Mouse (Mus musculus): ENCODE measurements around the gene Cars2. TPM values are rescaled to one million over a fixed set of nuclear protein-coding genes. Genes with fewer than 3 reads are reported as not detected.
"Not testable (repeated sequence)": the region's sequence is repeated elsewhere in the genome, so short reads cannot be mapped to it uniquely, and the experiment has no call there.

Gene Cars2
- polyA plus RNA-seq, 1 experiment from 2014 or later: 22.5 TPM

DNA sequence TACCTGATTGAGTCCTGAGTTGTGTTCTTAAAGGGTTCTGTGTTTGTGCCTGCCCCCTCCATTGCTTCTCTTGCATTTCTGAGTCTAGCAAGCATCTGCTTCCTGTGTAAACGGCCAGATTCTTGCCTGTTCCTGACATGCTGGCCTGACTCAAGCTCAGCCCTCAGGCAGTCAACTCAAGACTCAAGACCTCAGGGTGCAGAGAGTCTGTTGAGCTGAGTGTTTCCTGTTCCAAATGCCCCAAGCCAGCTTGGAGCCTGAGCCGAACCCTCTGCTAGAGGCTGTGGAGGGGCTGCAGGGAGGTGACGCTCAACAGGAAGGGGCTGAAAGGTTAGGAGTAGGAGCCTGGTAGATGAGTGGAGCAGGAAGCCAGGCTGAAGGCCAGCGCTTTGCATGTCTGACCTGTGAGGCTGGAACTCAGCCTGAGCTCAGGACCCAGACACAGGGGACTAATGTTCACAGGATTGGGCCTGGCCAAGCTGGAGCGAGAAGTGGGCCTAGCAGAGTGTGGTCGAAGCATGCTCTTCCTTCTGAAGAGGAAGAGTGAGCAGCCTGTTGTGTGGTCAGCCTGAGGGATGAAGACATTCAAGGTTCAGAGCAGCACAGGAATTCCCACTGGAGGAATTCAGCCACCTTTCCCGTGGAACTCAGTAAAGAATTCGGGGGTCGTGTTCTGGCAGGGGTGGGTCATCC, 24.5 kb upstream of the Cars2 start:
- no peaks in the 10 kb centered on the region for H3K9me3 ChIP-seq (ENCODE audit: control insufficient read depth, low read length)
- H3K9ac ChIP-seq (ENCODE audit: low read depth, low read length): no peak overlapping the region
- H3K4me2 ChIP-seq (ENCODE audit: low read depth, low read length): no peak overlapping the region
- ATAC-seq (ENCODE audit: low read depth): no peak
- H3K27ac ChIP-seq (replicated peaks; ENCODE audit: low read depth, low read length): no peak overlapping the region
- H3K4me1 ChIP-seq (ENCODE audit: control insufficient read depth, insufficient read depth, low read length): peaks cover 11% of the 10 kb centered on the region; the same call in 1 of the 2 replicates
- no peaks in the 10 kb centered on the region for H3K36me3 ChIP-seq (ENCODE audit: control insufficient read depth, insufficient read depth, low read length)
- H3K27me3 ChIP-seq (replicated peaks; ENCODE audit: control insufficient read depth, insufficient read depth, low read length): no peaks in the 10 kb centered on the region
- 47% methylated on average over 9 of the region's 9 CpGs for WGBS
- H3K4me3 ChIP-seq (ENCODE audit: low read depth, low read length): no peak overlapping the region
- DNase-seq (ENCODE audit: low spot score): peak; percentile 11

DNA sequence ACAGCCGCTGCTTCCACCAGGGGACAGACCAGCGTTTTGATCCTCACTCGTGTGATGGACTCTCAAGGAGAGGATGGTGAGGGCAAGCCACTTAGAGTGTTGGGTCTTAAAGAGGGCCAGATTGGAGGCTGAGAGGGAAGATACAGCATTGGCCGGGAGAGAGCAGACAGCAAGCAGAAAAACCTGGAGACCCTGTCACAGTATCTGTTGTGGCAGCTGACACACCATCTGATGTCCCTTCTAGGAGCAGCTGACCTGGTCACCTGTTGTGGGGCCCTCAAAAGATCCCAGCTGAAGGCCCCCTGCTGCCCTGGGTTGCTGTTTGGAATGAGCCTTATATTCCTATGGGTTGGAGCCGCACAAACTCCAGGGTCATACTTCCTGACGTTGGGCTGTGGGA, 21.8 kb upstream of the Cars2 start:
- Histone ChIP-seq H3K4me3 (ENCODE audit: low read depth, low read length) (no peak overlapping the region), H3K9ac (ENCODE audit: low read depth, low read length) (no peak overlapping the region), H3K36me3 (ENCODE audit: control insufficient read depth, insufficient read depth, low read length) (0 out of 2 replicates have a peak, but pooled peaks cover 5% of the 10 kb centered on the region), H3K27me3 (replicated peaks; ENCODE audit: control insufficient read depth, insufficient read depth, low read length) (no peaks in the 10 kb centered on the region), H3K4me1 (ENCODE audit: control insufficient read depth, insufficient read depth, low read length) (peaks cover 11% of the 10 kb centered on the region; the same call in 1 of the 2 replicates), H3K4me2 (ENCODE audit: low read depth, low read length) (no peak overlapping the region), H3K9me3 (ENCODE audit: control insufficient read depth, low read length) (no peaks in the 10 kb centered on the region), H3K27ac (replicated peaks; ENCODE audit: low read depth, low read length) (no peak overlapping the region)
- whole genome bisulfite sequencing: 75% methylated on average over 6 of the region's 6 CpGs
- DNase-seq (ENCODE audit: low spot score) (no peak), ATAC-seq (ENCODE audit: low read depth) (no peak)

DNA sequence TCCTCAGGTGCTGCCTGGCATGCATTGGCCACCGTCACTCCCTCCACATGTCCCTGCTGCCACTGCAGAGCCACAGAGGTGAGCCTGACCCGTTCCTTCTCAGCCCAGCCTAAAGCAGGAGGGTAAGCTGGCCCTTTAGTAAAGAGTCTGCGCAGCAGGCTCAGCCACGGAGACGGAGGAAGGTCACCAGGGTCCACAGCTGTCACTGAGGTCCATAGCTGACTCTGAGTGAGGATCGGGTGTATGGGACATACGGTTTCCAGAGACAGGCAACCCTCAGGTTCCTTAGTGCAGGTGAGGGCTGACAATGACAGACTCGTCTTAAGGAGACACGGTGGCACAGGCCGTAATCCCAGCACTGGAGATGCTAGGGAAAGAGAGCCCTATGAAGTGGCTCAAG, 21.4 kb upstream of the Cars2 start:
- 86% methylated on average over 10 of the region's 10 CpGs for whole genome bisulfite sequencing
- DNase-seq (ENCODE audit: low spot score): no peak

DNA sequence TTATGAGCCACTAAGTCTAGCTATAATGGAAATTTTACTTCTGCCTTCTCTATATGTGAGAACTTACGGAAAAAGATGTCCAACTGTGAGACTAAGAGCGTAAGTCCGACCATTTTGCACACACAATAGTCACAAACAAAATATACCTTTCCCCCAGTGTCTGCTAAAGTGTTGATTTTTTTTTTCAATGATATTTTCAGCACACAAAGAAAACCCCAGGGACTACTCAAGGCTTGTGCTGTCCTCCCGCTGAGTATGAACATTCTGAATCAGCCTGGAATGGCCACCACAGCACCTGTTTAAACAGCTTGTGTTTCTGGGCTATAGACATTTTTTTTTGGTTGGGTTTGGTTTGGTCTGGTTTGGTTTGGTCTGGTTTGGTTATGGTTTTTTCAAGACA, 20.2 kb upstream of the Cars2 start:
- Histone ChIP-seq H3K4me2 (ENCODE audit: low read depth, low read length) (no peak overlapping the region), H3K36me3 (ENCODE audit: control insufficient read depth, insufficient read depth, low read length) (peaks cover 17% of the 10 kb centered on the region; the same call in 1 of the 2 replicates), H3K9ac (ENCODE audit: low read depth, low read length) (no peak overlapping the region), H3K4me3 (ENCODE audit: low read depth, low read length) (no peak overlapping the region), H3K9me3 (ENCODE audit: control insufficient read depth, low read length) (no peaks in the 10 kb centered on the region), H3K27me3 (replicated peaks; ENCODE audit: control insufficient read depth, insufficient read depth, low read length) (no peaks in the 10 kb centered on the region), H3K27ac (replicated peaks; ENCODE audit: low read depth, low read length) (no peak overlapping the region), H3K4me1 (ENCODE audit: control insufficient read depth, insufficient read depth, low read length) (peaks cover 11% of the 10 kb centered on the region; the same call in 1 of the 2 replicates)
- WGBS: 90% methylated on average over 4 of the region's 4 CpGs
- ATAC-seq (ENCODE audit: low read depth) (no peak), DNase-seq (ENCODE audit: low spot score) (no peak)

More for the DNA sequence above, 21.4 kb upstream of the Cars2 start:
- no peak overlapping the region for H3K27ac ChIP-seq (replicated peaks; ENCODE audit: low read depth, low read length)
- no peak overlapping the region for H3K9ac ChIP-seq (ENCODE audit: low read depth, low read length)
- H3K27me3 ChIP-seq (replicated peaks; ENCODE audit: control insufficient read depth, insufficient read depth, low read length): no peaks in the 10 kb centered on the region
- H3K36me3 ChIP-seq (ENCODE audit: control insufficient read depth, insufficient read depth, low read length): peaks cover 7% of the 10 kb centered on the region; the same call in 1 of the 2 replicates
- H3K9me3 ChIP-seq (ENCODE audit: control insufficient read depth, low read length): no peaks in the 10 kb centered on the region
- H3K4me3 ChIP-seq (ENCODE audit: low read depth, low read length): no peak overlapping the region
- H3K4me2 ChIP-seq (ENCODE audit: low read depth, low read length): no peak overlapping the region
- peaks cover 11% of the 10 kb centered on the region; the same call in 1 of the 2 replicates for H3K4me1 ChIP-seq (ENCODE audit: control insufficient read depth, insufficient read depth, low read length)
- no peak for ATAC-seq (ENCODE audit: low read depth)

DNA sequence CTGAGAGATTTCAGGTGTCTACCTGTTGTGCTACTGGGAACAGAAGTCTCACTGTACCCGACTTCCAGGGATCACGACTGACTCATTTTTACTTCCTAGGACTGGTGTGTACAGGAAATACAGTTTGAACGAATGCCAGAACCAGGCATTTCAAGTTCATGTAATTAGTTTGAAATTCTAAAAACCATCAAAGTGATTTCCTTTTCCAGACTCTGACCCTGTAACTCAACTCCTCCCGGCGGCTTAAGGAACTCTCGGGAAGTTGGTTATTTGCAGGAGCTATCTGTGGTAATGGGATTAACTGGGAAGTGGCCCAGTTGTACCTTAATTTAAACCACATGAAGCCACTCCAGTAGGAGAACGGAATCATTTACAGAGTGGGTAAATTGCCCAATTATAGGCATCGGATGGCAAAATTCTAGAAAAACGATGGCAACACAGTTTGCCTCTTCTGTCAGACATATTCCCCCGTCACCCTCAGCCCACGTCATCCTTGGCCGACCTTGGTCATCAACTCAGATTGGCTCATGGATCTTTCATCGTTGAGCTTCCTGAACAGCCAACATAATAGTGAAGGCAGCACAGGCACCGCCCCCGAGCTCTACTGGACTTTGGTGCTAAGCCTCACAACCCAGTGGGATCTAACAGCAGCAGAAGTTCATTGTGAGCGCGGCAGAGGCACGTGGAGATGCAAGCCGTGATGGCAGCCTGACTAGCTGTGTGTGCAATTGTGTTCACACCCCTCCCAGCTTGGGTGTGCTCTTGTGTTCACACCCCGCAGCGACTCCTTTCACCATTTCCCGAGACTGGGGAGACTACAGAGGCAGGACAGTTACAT, 18.9 kb upstream of the Cars2 start:
- no peaks in the 10 kb centered on the region for H3K9me3 ChIP-seq (ENCODE audit: control insufficient read depth, low read length)
- no peak overlapping the region for H3K4me2 ChIP-seq (ENCODE audit: low read depth, low read length)
- no peak overlapping the region for H3K27ac ChIP-seq (replicated peaks; ENCODE audit: low read depth, low read length)
- peaks cover 30% of the 10 kb centered on the region for H3K36me3 ChIP-seq (ENCODE audit: control insufficient read depth, insufficient read depth, low read length)
- ATAC-seq (ENCODE audit: low read depth) (0 out of 2 replicates have a peak, but pooled peaks have one; percentile 30), DNase-seq (ENCODE audit: low spot score) (peak; percentile 55)
- no peak overlapping the region for H3K4me3 ChIP-seq (ENCODE audit: low read depth, low read length)
- 47% methylated on average over 22 of the region's 22 CpGs for WGBS
- H3K4me1 ChIP-seq (ENCODE audit: control insufficient read depth, insufficient read depth, low read length): 0 out of 2 replicates have a peak, but pooled peaks cover 2% of the 10 kb centered on the region
- H3K9ac ChIP-seq (ENCODE audit: low read depth, low read length): no peak overlapping the region
- H3K27me3 ChIP-seq (replicated peaks; ENCODE audit: control insufficient read depth, insufficient read depth, low read length): no peaks in the 10 kb centered on the region

DNA sequence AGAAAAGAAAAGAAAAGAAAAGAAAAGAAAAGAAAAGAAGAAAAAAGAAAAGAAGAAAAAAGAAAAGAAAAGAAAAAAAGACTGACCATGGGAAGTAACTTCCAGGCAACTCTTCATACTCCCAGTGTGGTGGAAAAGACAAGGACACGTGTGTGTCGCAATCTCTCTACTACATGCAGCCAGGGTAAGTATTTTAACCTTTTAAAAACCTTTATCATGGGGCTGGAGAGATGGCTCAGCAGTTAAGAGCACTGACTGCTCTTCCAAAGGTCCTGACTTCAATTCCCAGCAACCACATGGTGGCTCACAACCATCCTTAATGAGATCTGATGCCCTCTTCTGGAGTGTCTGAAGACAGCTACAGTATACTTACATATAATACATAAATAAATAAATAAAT, 17.6 kb upstream of the Cars2 start:
- H3K4me3 ChIP-seq (ENCODE audit: low read depth, low read length); DNase-seq (ENCODE audit: low spot score); ATAC-seq (ENCODE audit: low read depth); H3K27ac ChIP-seq (replicated peaks; ENCODE audit: low read depth, low read length); H3K27me3 ChIP-seq (replicated peaks; ENCODE audit: control insufficient read depth, insufficient read depth, low read length); H3K4me2 ChIP-seq (ENCODE audit: low read depth, low read length); H3K9me3 ChIP-seq (ENCODE audit: control insufficient read depth, low read length); H3K9ac ChIP-seq (ENCODE audit: low read depth, low read length); H3K4me1 ChIP-seq (ENCODE audit: control insufficient read depth, insufficient read depth, low read length): not testable (repeated sequence)
- H3K36me3 ChIP-seq (ENCODE audit: control insufficient read depth, insufficient read depth, low read length): peaks cover 42% of the 10 kb centered on the region
- WGBS: 85% methylated on average over 2 of the region's 2 CpGs

DNA sequence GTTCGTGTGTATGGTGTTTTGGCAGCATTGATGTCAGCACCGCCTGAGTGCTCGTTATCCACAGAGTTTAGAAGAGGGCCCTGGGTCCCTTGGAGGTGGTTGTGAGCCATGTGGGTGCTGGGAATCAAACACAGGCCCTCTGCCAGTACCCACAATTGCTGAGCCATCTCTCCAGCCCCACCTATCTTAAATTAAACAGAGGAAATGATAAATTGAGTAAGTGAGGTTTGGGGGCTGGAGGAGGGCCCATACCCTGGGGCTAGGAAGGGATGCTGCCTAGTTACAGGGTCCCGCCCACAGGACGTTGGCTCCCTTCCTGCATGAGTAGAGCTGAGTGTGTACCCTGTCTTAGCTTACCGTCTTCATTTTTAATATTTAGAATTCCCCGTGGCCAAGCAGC, 14.1 kb upstream of the Cars2 start:
- no peaks in the 10 kb centered on the region for H3K27me3 ChIP-seq (replicated peaks; ENCODE audit: control insufficient read depth, insufficient read depth, low read length)
- no peaks in the 10 kb centered on the region for H3K4me1 ChIP-seq (ENCODE audit: control insufficient read depth, insufficient read depth, low read length)
- no peak for DNase-seq (ENCODE audit: low spot score)
- no peak overlapping the region for H3K27ac ChIP-seq (replicated peaks; ENCODE audit: low read depth, low read length)
- H3K4me2 ChIP-seq (ENCODE audit: low read depth, low read length): no peak overlapping the region
- no peak overlapping the region for H3K9ac ChIP-seq (ENCODE audit: low read depth, low read length)
- H3K9me3 ChIP-seq (ENCODE audit: control insufficient read depth, low read length): no peaks in the 10 kb centered on the region
- 81% methylated on average over 7 of the region's 7 CpGs for WGBS
- H3K36me3 ChIP-seq (ENCODE audit: control insufficient read depth, insufficient read depth, low read length): peaks cover 55% of the 10 kb centered on the region
- ATAC-seq (ENCODE audit: low read depth): no peak
- H3K4me3 ChIP-seq (ENCODE audit: low read depth, low read length): no peak overlapping the region

DNA sequence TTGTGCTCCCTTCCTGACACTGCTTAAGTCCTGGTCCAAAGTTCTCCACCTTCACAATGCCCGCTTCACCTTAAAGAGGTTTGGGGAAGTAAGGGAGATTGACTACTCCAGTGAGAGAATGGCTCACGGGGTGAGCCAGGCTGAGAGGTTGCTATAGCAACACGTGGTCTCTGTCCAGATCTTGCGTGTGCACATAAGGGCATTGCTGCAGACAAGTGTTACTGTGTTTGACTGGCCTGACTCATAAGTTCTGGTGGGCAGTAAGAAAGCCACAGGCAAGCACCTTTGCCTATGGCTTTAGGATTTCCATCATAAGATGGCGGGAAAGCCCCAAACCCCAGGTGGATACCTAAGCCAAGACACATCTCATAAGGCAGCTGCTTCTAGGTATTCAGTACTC, 13.7 kb upstream of the Cars2 start:
- Histone ChIP-seq H3K27me3 (replicated peaks; ENCODE audit: control insufficient read depth, insufficient read depth, low read length) (no peaks in the 10 kb centered on the region), H3K4me3 (ENCODE audit: low read depth, low read length) (no peak overlapping the region), H3K9ac (ENCODE audit: low read depth, low read length) (no peak overlapping the region), H3K4me1 (ENCODE audit: control insufficient read depth, insufficient read depth, low read length) (peaks cover 3% of the 10 kb centered on the region), H3K4me2 (ENCODE audit: low read depth, low read length) (no peak overlapping the region), H3K27ac (replicated peaks; ENCODE audit: low read depth, low read length) (no peak overlapping the region), H3K36me3 (ENCODE audit: control insufficient read depth, insufficient read depth, low read length) (peaks cover 55% of the 10 kb centered on the region), H3K9me3 (ENCODE audit: control insufficient read depth, low read length) (no peaks in the 10 kb centered on the region)
- 84% methylated on average over 5 of the region's 5 CpGs for WGBS
- DNase-seq (ENCODE audit: low spot score) (no peak), ATAC-seq (ENCODE audit: low read depth) (no peak)

Data from embryonic facial prominence, embryonic 14.5 days (tissue).